Mouse (Mus musculus): Measurements from ENCODE around the gene Vstm5. TPM values are rescaled to one million over a fixed set of nuclear protein-coding genes. Genes with fewer than 3 reads are reported as not detected.

The Vstm5 gene
- total RNA-seq, 1 experiment, result 2.9 TPM

DNA sequence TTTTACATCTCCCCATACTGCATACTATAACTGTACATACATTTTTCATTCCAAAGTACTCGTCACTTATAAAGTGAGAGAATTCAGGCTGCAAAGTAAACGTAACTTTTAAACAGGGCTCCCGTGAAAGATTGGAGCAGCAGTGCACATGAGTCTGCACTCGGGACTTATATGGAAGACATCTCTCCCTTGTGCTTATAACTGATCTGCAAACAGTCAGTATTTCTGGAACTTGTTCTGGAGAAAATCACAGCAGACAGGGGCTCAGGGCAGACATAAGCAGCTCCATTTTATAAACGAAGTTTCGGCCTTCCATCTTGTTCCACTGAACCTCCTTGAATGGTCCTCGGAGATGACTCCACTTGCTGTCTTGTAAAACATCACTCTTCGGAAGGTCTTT lies 23.1 kb downstream of the Vstm5 start:
- Histone ChIP-seq H3K9ac (ENCODE audit: insufficient read depth, low read depth, low read length, poor library complexity, severe bottlenecking) (no peak overlapping the region), H3K4me1 (ENCODE audit: control insufficient read depth in 2 of 2, insufficient read depth in 2 of 2, low read length in 2 of 2, poor library complexity in 1 of 2) (0 out of 4 replicates have a peak, but pooled peaks cover 0 to 2% of the 10 kb centered on the region in 2 experiments), H3K36me3 (ENCODE audit: control insufficient read depth, insufficient read depth, low read length, poor library complexity, severe bottlenecking) (peaks cover 43% of the 10 kb centered on the region), H3K9me3 (ENCODE audit: control insufficient read depth, insufficient read depth, low read depth, low read length) (no peaks in the 10 kb centered on the region), H3K4me3 (ENCODE audit: insufficient read depth in 1 of 2, low read depth in 1 of 2, low read length in 2 of 2, poor library complexity in 1 of 2, severe bottlenecking in 1 of 2) (no peak overlapping the region), H3K27ac (ENCODE audit: insufficient read depth, low read depth, low read length, poor library complexity, severe bottlenecking) (no peak overlapping the region)
- no peak for TF ChIP-seq HCFC1 (IDR thresholded peaks at IDR 0.05; ENCODE audit: borderline replicate concordance, insufficient read depth, low read length)
- TF ChIP-seq ZC3H11A (IDR thresholded peaks at IDR 0.05; ENCODE audit: borderline replicate concordance, low read depth, low read length), result no peak
- TF ChIP-seq CHD2 (IDR thresholded peaks at IDR 0.05; ENCODE audit: low read depth, low read length), result no peak
- TF ChIP-seq ZNF384 (IDR thresholded peaks at IDR 0.05; ENCODE audit: low read depth, low read length), result no peak
- TF ChIP-seq MAFK (IDR thresholded peaks at IDR 0.05; ENCODE audit: insufficient read depth, low read depth, low read length), result no peak
- DNase-seq (ENCODE audit: low read depth, low spot score), result no peak
- in situ Hi-C loops (cut with MboI; ENCODE audit: low sequenced_read_pairs in 2 of 2, unreplicated experiment in 2 of 2), result loop anchor here in 1 of 2 experiments (25.0 kb wide), 1 partner anchor 450 kb away; no protein-coding TSS in a partner anchor

DNA sequence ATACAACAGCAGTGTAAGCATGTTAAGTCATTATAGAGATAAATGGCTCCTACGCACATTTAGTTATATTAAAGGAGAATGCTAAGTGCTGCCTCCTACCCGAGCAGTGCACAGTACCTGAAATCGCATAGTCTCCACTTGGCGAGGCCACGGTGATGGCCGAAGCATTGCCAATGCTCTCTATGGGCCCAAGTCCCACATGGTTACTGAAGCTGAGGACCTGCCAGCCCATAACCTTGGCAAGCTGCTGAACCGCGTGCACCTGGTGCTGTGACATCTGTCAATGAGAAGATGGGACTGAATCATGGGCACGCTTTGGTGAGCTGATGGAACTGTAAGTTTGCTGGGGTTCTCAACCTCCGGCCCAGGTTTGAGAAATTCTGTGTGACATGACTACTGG lies 24.6 kb downstream of the Vstm5 start:
- no peak overlapping the region for H3K4me3 ChIP-seq (ENCODE audit: insufficient read depth in 1 of 2, low read depth in 1 of 2, low read length in 2 of 2, poor library complexity in 1 of 2, severe bottlenecking in 1 of 2)
- TF ChIP-seq HCFC1 (IDR thresholded peaks at IDR 0.05; ENCODE audit: borderline replicate concordance, insufficient read depth, low read length) (no peak), ZC3H11A (IDR thresholded peaks at IDR 0.05; ENCODE audit: borderline replicate concordance, low read depth, low read length) (no peak), ZNF384 (IDR thresholded peaks at IDR 0.05; ENCODE audit: low read depth, low read length) (no peak), MAFK (IDR thresholded peaks at IDR 0.05; ENCODE audit: insufficient read depth, low read depth, low read length) (no peak), CHD2 (IDR thresholded peaks at IDR 0.05; ENCODE audit: low read depth, low read length) (no peak)
- H3K4me1 ChIP-seq (ENCODE audit: control insufficient read depth in 2 of 2, insufficient read depth in 2 of 2, low read length in 2 of 2, poor library complexity in 1 of 2), result 0 out of 4 replicates have a peak, but pooled peaks cover 0 to 2% of the 10 kb centered on the region in 2 experiments
- in situ Hi-C loops (cut with MboI; ENCODE audit: low sequenced_read_pairs in 2 of 2, unreplicated experiment in 2 of 2), result loop anchor here in 1 of 2 experiments (25.0 kb wide), 1 partner anchor 451 kb away; no protein-coding TSS in a partner anchor
- H3K9ac ChIP-seq (ENCODE audit: insufficient read depth, low read depth, low read length, poor library complexity, severe bottlenecking), result no peak overlapping the region
- H3K9me3 ChIP-seq (ENCODE audit: control insufficient read depth, insufficient read depth, low read depth, low read length), result no peaks in the 10 kb centered on the region
- DNase-seq (ENCODE audit: low read depth, low spot score), result no peak
- H3K36me3 ChIP-seq (ENCODE audit: control insufficient read depth, insufficient read depth, low read length, poor library complexity, severe bottlenecking), result peaks cover 43% of the 10 kb centered on the region
- no peak overlapping the region for H3K27ac ChIP-seq (ENCODE audit: insufficient read depth, low read depth, low read length, poor library complexity, severe bottlenecking)

DNA sequence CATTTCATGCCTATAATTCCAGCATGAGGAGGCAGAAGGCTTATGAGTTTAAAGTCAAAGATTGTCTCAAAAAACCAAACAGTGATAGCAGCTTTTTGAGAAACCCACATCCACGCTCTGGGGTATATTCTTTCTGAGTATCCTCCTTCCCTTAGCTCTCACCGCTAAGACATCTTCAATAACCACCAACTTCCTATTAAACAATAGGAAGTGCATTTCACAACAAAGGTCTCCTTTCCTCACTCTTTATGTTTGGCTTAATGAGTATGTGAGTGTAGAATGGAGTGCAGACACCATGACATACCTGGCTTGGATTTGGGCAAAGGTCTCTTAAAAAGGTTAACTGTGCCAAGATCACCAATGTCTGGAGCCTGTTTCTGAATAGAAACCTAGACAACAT lies 35.1 kb downstream of the Vstm5 start:
- peaks cover 50% of the 10 kb centered on the region for H3K36me3 ChIP-seq (ENCODE audit: control insufficient read depth, insufficient read depth, low read length, poor library complexity, severe bottlenecking)
- in situ Hi-C loops (cut with MboI; ENCODE audit: low sequenced_read_pairs in 2 of 2, unreplicated experiment in 2 of 2), result loop anchor here in 1 of 2 experiments (25.0 kb wide), 1 partner anchor 462 kb away; no protein-coding TSS in a partner anchor
- no peak overlapping the region for H3K4me3 ChIP-seq (ENCODE audit: insufficient read depth in 1 of 2, low read depth in 1 of 2, low read length in 2 of 2, poor library complexity in 1 of 2, severe bottlenecking in 1 of 2)
- no peak overlapping the region for H3K9ac ChIP-seq (ENCODE audit: insufficient read depth, low read depth, low read length, poor library complexity, severe bottlenecking)
- no peak for TF ChIP-seq CHD2 (IDR thresholded peaks at IDR 0.05; ENCODE audit: low read depth, low read length)
- TF ChIP-seq ZC3H11A (IDR thresholded peaks at IDR 0.05; ENCODE audit: borderline replicate concordance, low read depth, low read length), result no peak
- no peak for TF ChIP-seq MAFK (IDR thresholded peaks at IDR 0.05; ENCODE audit: insufficient read depth, low read depth, low read length)
- no peak for TF ChIP-seq ZNF384 (IDR thresholded peaks at IDR 0.05; ENCODE audit: low read depth, low read length)
- no peak for TF ChIP-seq HCFC1 (IDR thresholded peaks at IDR 0.05; ENCODE audit: borderline replicate concordance, insufficient read depth, low read length)
- H3K27ac ChIP-seq (ENCODE audit: insufficient read depth, low read depth, low read length, poor library complexity, severe bottlenecking), result no peak overlapping the region
- peaks cover 2 to 5% of the 10 kb centered on the region in 2 experiments; a peak in 2 of 4 replicates for H3K4me1 ChIP-seq (ENCODE audit: control insufficient read depth in 2 of 2, insufficient read depth in 2 of 2, low read length in 2 of 2, poor library complexity in 1 of 2)
- no peaks in the 10 kb centered on the region for H3K9me3 ChIP-seq (ENCODE audit: control insufficient read depth, insufficient read depth, low read depth, low read length)
- no peak for DNase-seq (ENCODE audit: low read depth, low spot score)

DNA sequence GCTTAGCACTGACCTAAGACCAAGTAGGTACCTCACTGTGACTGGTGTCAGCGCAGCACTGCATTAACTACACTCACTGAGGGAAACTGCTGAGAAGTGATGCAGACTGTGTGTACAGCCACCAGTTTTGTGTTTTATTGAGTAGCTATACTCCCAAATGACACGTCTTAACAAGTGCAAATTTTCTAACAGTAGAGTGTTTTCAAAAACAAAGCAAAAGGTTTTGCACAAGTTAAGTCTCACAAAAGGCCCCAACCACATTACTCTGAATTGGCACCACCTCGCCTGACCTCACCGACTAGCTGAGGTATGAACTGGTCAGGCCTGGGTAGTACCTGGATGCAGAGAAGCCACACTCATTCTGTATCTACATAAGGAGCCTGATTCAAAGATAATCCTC lies 38.0 kb downstream of the Vstm5 start:
- H3K27ac ChIP-seq (ENCODE audit: insufficient read depth, low read depth, low read length, poor library complexity, severe bottlenecking), result no peak overlapping the region
- no peaks in the 10 kb centered on the region for H3K9me3 ChIP-seq (ENCODE audit: control insufficient read depth, insufficient read depth, low read depth, low read length)
- in situ Hi-C loops (cut with MboI; ENCODE audit: low sequenced_read_pairs in 2 of 2, unreplicated experiment in 2 of 2), result no loop called here
- no peak overlapping the region; the same call in 1 of the 2 replicates for H3K9ac ChIP-seq (ENCODE audit: insufficient read depth, low read depth, low read length, poor library complexity, severe bottlenecking)
- TF ChIP-seq CHD2 (IDR thresholded peaks at IDR 0.05; ENCODE audit: low read depth, low read length) (no peak), HCFC1 (IDR thresholded peaks at IDR 0.05; ENCODE audit: borderline replicate concordance, insufficient read depth, low read length) (no peak), ZC3H11A (IDR thresholded peaks at IDR 0.05; ENCODE audit: borderline replicate concordance, low read depth, low read length) (no peak), MAFK (IDR thresholded peaks at IDR 0.05; ENCODE audit: insufficient read depth, low read depth, low read length) (no peak), ZNF384 (IDR thresholded peaks at IDR 0.05; ENCODE audit: low read depth, low read length) (no peak)
- H3K4me3 ChIP-seq (ENCODE audit: insufficient read depth in 1 of 2, low read depth in 1 of 2, low read length in 2 of 2, poor library complexity in 1 of 2, severe bottlenecking in 1 of 2), result no peak overlapping the region
- peaks cover 3% of the 10 kb centered on the region in 2 experiments; a peak in 1 of 4 replicates for H3K4me1 ChIP-seq (ENCODE audit: control insufficient read depth in 2 of 2, insufficient read depth in 2 of 2, low read length in 2 of 2, poor library complexity in 1 of 2)
- no peak for DNase-seq (ENCODE audit: low read depth, low spot score)
- H3K36me3 ChIP-seq (ENCODE audit: control insufficient read depth, insufficient read depth, low read length, poor library complexity, severe bottlenecking), result peaks cover 35% of the 10 kb centered on the region

Data from ES-E14 (cell line).